Mouse (Mus musculus) left cerebral cortex, adult 18-20 months (tissue): Measurements from ENCODE around the gene Fam120a. TPM values are rescaled to one million over a fixed set of nuclear protein-coding genes. Genes with fewer than 3 reads are reported as not detected.

Experiments
- DNase-seq, 2 experiments: peaks; one replicate each; pipeline ENCODE4 v3.0.0; 2021 to 2022; ENCODE audit warnings: low spot score in 2 of 2, mixed read lengths in 1 of 2
- total RNA-seq, 2 experiments: library from RNA; stranded (reverse); gene quantifications; 2 replicates each; pipeline ENCODE4 v1.2.3; 2021

Gene Fam120a
- total RNA-seq, 2 experiments from 2014 or later, result 106 to 111 TPM

DNA sequence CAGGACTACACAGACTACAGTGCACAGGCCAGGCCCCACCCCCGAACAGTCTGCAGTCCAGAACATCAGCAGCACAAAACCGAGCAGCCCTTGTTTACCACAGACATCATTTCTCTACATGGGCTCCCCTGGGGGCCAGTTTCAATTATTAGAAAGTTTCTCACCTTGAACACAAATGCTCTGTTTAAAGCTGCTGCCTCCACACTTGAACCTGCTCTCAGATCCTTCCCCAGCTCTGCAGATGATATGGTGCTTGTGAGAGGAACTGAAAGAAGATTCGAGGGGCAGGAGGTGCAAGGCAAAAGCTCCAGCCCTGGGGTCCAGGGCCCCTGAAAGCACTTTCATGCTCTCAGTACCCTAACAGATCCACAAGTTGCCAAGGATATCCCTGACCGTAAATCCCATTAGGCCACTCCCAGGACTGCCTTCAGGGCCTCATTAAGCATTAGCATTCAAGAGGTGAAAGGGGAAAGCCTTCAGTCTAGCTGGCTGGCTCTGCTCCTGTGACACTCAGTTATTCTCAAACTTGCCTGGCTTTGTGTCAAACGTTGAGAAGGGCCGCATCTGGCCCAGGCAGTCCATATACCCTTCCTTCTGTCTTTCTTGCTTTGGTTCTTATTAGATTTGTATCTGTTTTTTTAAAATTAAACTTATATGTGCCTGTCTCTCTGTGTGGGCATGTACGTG is 110.4 kb downstream of the Fam120a start:
- DNase-seq, result no peak

DNA sequence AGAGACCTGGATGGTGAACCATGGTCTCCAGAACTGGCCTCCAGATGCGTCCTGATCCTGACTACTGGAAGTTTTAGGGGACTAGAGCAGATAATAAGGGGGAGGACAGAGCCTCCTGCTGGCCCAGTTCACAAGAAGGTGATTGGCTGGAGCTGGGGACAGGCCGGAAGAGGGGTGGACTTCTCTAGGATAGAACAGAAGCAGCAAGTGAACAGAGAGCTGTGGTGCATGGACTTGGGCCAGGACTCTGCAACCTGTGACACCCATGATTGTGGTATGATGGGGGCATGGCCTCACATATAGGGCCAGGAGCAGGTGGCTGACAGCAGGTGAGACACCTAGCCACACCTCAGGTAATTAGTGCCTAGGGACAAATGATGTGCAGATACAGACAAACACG is 113.9 kb downstream of the Fam120a start:
- no peak for DNase-seq

- no peak for DNase-seq
Observed at GRCm38 (mm10) chr13:48853475-48853874, 114.3 kb downstream of the Fam120a start.

GRCm38 (mm10) chr13:48852859-48853258 is 115.0 kb downstream of the Fam120a start:
- no peak for DNase-seq

DNA sequence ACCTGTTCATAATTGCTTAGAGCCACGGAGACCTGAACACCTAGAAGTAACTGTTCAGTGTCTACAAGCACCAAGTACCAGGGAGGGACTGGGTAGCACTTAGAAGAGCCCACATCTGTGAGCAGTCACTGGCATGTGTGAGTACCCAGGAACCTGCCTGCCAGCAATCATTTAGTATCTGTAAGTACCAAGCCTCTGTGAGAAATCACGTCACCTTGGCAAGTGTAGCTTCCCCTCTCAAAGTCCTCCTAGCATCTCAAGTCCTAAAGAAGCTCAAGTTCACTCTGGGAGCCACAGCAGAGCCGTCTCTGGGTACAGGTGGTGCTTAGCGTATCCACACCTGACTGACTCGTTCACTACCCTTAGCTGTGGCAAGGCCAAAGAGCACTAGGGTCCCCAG is 116.1 kb downstream of the Fam120a start:
- no peak for DNase-seq

GRCm38 (mm10) chr13:48850771-48851170 is 117.0 kb downstream of the Fam120a start:
- DNase-seq, result no peak

- DNase-seq, result no peak
Observed at GRCm38 (mm10) chr13:48850326-48850725, 117.5 kb downstream of the Fam120a start.

- DNase-seq, result peak; percentile 23 to 42
Observed at GRCm38 (mm10) chr13:48849155-48849554, 118.7 kb downstream of the Fam120a start.

DNA sequence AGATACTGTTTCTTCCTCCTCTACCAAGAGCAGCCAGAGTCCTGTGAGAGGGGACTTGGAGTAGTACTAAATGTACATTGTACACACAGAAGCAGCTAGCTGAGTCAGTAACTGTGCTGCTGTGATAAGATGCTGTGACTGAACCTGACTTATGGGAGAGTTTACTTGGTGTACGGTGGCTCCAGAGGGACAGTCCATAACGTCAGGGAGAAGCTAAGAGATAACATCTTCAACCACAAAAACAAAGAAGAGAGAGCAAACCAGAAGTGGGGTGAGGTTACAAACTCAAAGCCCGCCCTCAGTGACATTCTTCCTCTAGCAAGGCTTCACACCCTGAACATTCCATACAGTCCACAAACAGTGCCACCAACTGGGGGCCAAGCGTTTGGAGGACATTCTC is 122.5 kb downstream of the Fam120a start:
- no peak for DNase-seq

- DNase-seq, result no peak
Observed at GRCm38 (mm10) chr13:48843530-48843929, 124.3 kb downstream of the Fam120a start.

- DNase-seq, result no peak
Observed at GRCm38 (mm10) chr13:48841905-48842592, 125.8 kb downstream of the Fam120a start.

DNA sequence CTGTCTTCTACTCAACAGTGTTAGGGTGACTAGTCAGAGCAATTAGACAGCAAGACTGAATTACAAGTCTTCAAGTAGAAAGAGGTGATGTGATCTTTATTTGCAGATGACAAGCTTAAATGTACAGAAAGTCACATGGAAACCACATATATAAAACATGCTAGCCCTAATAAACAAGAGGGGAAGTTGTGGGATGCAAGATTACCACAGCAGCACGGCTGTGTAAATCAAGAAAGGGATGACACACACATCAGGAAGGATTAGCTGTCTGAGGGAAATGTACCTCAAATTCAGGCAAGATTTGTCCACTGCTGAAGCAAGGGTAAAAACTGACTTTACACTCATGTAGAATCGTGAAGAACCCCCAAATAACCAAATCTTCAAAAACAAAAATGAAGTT is 129.5 kb downstream of the Fam120a start:
- DNase-seq, result no peak

- no peak for DNase-seq
Observed at GRCm38 (mm10) chr13:48837537-48837936, 130.3 kb downstream of the Fam120a start.

DNA sequence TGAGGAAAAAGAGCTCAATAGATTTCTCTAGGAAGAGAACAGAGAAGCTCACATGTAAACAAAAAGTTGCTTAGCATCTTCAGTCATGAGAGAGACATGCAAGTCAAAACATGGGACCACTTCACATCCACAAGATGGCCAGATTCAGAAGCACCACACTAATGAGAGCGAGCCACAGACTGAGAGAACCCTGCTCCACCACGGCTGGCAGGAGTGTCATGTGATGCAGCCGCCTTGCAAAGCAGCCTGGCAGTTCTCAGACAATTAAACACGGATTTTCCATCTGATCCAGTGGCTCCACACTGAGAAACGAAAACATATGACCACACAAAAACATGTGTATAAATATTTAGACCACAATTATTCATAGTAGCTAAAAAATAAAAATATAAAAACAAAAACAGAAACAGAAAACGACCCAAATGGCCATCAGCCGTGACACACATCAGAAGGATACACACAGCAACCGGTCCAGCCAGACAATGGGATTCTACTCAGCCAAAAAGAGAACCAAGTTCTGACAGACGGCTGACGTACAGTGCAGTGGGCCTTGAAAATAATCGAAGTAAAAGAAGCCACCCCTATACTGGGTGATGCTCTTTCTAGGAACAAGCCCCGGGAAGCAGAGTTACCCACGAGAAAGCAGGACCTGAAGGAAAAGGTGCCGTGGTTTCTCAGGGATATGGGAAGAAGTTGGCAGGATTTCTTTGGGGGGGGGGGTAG is 137.1 kb downstream of the Fam120a start:
- no peak for DNase-seq

DNA sequence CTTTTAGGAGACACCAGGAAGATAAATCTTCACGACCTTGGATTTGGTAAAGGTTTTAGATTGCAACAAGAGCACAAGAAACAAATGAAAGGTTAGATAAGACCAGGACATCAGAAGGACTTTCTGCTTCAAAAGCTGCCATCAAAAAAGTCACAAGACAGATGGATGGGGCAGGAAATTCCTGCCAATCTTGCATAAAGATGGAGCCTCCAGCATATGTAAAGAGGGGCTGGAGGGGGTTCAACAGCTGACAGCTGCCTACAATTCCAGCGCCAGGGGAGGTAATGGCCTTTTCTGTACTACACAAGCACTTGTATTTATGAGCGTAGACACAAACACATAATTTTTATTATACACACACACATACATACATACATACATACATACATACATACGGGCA is 138.0 kb downstream of the Fam120a start:
- DNase-seq, result no peak

Other genes starting within 250 kb of the Fam120a start
- gene Phf2, start 96.9 kb downstream of the Fam120a start, total RNA-seq, result 10 to 100 TPM; 34.8 to 39.7 TPM
- 100 to 1,000 TPM; 117 to 130 TPM for gene Wnk2, start 180.0 kb upstream of the Fam120a start, total RNA-seq
- 10 to 100 TPM; 19.1 to 20.7 TPM for gene Ninj1, start 219.5 kb upstream of the Fam120a start, total RNA-seq
- gene Card19, start 248.0 kb upstream of the Fam120a start, total RNA-seq, result 1 to 10 TPM; 8.0 to 8.8 TPM